Mouse (Mus musculus) layer of hippocampus, postnatal 10 days (tissue): ENCODE results near the gene Hoxd9. TPM values are rescaled to one million over a fixed set of nuclear protein-coding genes. Genes with fewer than 3 reads are reported as not detected.

Experiments
- DNase-seq, 2 experiments: peaks; one replicate each; pipeline ENCODE4 v3.0.0; 2021; ENCODE audit warnings: low spot score in 2 of 2
- total RNA-seq, 2 experiments: library from RNA; stranded (reverse); gene quantifications; 2 replicates each; pipeline ENCODE4 v1.2.3; 2021

Hoxd9 gene
- total RNA-seq, 2 experiments from 2014 or later, result not detected

- no peak for DNase-seq
These were observed 838 bp upstream of the Hoxd9 start for GRCm38 (mm10) chr2:74696442-74697335.

- DNase-seq, result no peak
These were observed 900 bp downstream of the Hoxd9 start for GRCm38 (mm10) chr2:74698201-74699052.

- no peak for DNase-seq
These were observed 1.5 kb downstream of the Hoxd9 start for GRCm38 (mm10) chr2:74699053-74699430.

GRCm38 (mm10) chr2:74699664-74700545 lies 2.4 kb downstream of the Hoxd9 start:
- no peak for DNase-seq

GRCm38 (mm10) chr2:74700546-74701112 lies 3.1 kb downstream of the Hoxd9 start:
- DNase-seq, result no peak

GRCm38 (mm10) chr2:74701949-74702819 lies 4.7 kb downstream of the Hoxd9 start:
- DNase-seq, result peak; percentile 88 to 89

GRCm38 (mm10) chr2:74702820-74703219 lies 5.3 kb downstream of the Hoxd9 start:
- DNase-seq, result no peak

- DNase-seq, result no peak
These were observed 5.8 kb downstream of the Hoxd9 start for GRCm38 (mm10) chr2:74703317-74703716.

- DNase-seq, result no peak
These were observed 6.3 kb downstream of the Hoxd9 start for GRCm38 (mm10) chr2:74703720-74704392.

GRCm38 (mm10) chr2:74704393-74704998 lies 7.0 kb downstream of the Hoxd9 start, which contains the start of gene Hoxd8:
Hoxd8 (plus strand) TSS chr2:74704615.
- DNase-seq, result no peak

GRCm38 (mm10) chr2:74704999-74705466 lies 7.5 kb downstream of the Hoxd9 start:
- no peak for DNase-seq

- no peak for DNase-seq
These were observed 8.1 kb downstream of the Hoxd9 start for GRCm38 (mm10) chr2:74705467-74706089.

GRCm38 (mm10) chr2:74706393-74706960 lies 8.9 kb downstream of the Hoxd9 start:
- no peak for DNase-seq

- DNase-seq, result no peak
These were observed 10.1 kb downstream of the Hoxd9 start for GRCm38 (mm10) chr2:74707599-74707998.

GRCm38 (mm10) chr2:74708676-74709075 lies 11.1 kb downstream of the Hoxd9 start:
- no peak for DNase-seq

GRCm38 (mm10) chr2:74709465-74710419 lies 12.2 kb downstream of the Hoxd9 start:
- no peak for DNase-seq
